Mouse (Mus musculus) liver, embryonic 16.5 days (tissue): ENCODE measurements at regions not wholly inside any gene's neighbourhood (a gene's known extent, or its start where the extent isn't known, plus 50 kb on each side); places are given as distances from the start of the nearest gene placed in this dataset.

ENCODE experiments used
- ATAC-seq: fragments of 200-750 bp; cut with Nextera tagmentation; 2 replicates; pipeline ENCODE4 v1.8.0; 2017; ENCODE audit warnings: low read depth, mild to moderate bottlenecking, moderate number of reproducible peaks, moderate library complexity
- H3K27ac ChIP-seq: fragments of 300-500 bp; sonication (generic); 2 replicates; pipeline ENCODE4 v1.5.1; 2014; ENCODE audit warnings: mild to moderate bottlenecking, low read length
- H3K27me3 ChIP-seq: fragments of 300-500 bp; sonication (generic); 2 replicates; pipeline ENCODE4 v1.6.1; 2014; ENCODE audit warnings: low read depth, low read length, mixed read lengths; ENCODE audit not compliant: control insufficient read depth, insufficient read depth
- H3K36me3 ChIP-seq: fragments of 300-500 bp; sonication (generic); 2 replicates; pipeline ENCODE4 v1.6.1; 2014; ENCODE audit warnings: mild to moderate bottlenecking; ENCODE audit not compliant: control insufficient read depth, insufficient read depth
- H3K4me1 ChIP-seq: fragments of 300-500 bp; sonication (generic); 2 replicates; pipeline ENCODE4 v1.6.1; 2014; ENCODE audit warnings: low read depth, low read length, mixed read lengths; ENCODE audit not compliant: control insufficient read depth
- H3K4me2 ChIP-seq: fragments of 300-500 bp; sonication (generic); 2 replicates; pipeline ENCODE4 v1.6.1; 2014; ENCODE audit warnings: low read depth, low read length, mixed read lengths
- H3K4me3 ChIP-seq: fragments of 300-500 bp; sonication (generic); 2 replicates; pipeline ENCODE4 v1.5.1; 2014; ENCODE audit warnings: low read depth, mild to moderate bottlenecking, low read length
- H3K9ac ChIP-seq: fragments of 300-500 bp; sonication (generic); 2 replicates; pipeline ENCODE4 v1.6.1; 2014; ENCODE audit warnings: low read depth, low read length
- H3K9me3 ChIP-seq: fragments of 300-500 bp; sonication (generic); replicated peaks from 2 replicates; pipeline ENCODE4 v1.6.1; 2016; ENCODE audit warnings: low read length; ENCODE audit not compliant: control insufficient read depth
- WGBS: fragments of 180-500 bp; shearing (Covaris S2); extraction: QIAGEN DNeasy Blood & Tissue Kit; methylation state at CpG from one replicate; pipeline ENCODE4 v1.1.7; 2014; ENCODE audit not compliant: insufficient replicate concordance; 5-methylcytosine and 5-hydroxymethylcytosine counted together

DNA sequence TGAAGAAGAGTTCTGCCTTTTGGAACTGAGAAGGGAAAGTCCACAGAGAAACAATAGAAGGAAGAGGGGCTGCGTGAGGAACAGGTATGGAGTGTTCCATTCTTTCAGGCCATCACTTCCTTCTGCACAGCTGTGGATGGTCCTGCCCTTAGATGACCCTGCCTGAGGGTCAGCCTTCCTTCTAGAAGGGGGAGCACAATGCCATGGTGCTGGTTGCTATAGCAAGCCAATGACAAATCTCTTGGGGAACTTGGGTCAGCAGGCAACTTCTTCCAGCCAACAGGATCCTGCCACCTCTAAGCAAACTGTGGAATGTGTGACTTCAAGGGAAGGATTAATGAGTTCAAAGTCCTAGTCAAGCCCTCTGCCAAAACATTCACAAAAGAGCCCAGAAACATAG, 329.1 kb upstream of the Pard3b start:
- Histone ChIP-seq H3K27ac (no peak overlapping the region), H3K4me2 (no peak overlapping the region), H3K9me3 (no peaks in the 10 kb centered on the region), H3K27me3 (no peaks in the 10 kb centered on the region), H3K4me1 (no peaks in the 10 kb centered on the region), H3K4me3 (no peak overlapping the region), H3K36me3 (no peaks in the 10 kb centered on the region), H3K9ac (no peak overlapping the region)
- 35% methylated on average over 1 of the region's 1 CpGs for WGBS
- no peak for ATAC-seq

DNA sequence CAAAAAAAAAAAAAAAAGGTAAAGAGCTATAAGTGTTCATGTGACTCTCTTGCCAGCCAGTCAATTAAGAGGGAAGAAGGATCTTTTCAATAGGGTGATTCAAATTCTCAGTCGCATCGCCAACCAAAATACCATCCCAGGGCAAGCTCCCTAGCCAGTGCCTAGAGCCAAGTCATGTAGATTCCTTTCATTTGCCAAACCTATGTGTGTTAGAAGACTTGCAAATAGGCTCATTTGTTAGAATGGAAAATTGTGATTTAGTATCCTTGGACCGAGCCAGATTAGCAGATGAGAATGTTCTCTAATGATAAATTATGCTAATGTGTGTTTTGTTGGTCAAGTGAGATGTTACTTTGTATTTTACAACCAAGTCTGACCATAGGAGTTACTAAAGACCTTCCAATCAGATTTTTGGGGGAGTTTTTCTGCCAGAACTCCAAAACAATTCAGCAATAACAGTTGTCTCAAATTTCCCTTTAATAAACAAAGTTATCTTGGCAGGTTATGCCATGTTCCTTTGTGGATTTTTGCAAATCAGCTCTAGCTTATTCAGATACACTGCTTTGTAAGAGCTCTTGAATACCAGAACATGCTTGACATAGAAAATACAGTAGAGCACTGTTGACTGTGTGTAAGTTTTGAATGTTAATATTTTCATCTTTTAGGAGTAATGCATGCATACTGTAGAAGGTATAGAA, 328.4 kb upstream of the Pard3b start:
- Histone ChIP-seq H3K27me3 (no peaks in the 10 kb centered on the region), H3K36me3 (no peaks in the 10 kb centered on the region), H3K9me3 (no peaks in the 10 kb centered on the region), H3K9ac (no peak overlapping the region), H3K4me3 (no peak overlapping the region), H3K4me1 (no peaks in the 10 kb centered on the region), H3K4me2 (no peak overlapping the region), H3K27ac (no peak overlapping the region)
- ATAC-seq = no peak
- WGBS = 87% methylated on average over 3 of the region's 3 CpGs

DNA sequence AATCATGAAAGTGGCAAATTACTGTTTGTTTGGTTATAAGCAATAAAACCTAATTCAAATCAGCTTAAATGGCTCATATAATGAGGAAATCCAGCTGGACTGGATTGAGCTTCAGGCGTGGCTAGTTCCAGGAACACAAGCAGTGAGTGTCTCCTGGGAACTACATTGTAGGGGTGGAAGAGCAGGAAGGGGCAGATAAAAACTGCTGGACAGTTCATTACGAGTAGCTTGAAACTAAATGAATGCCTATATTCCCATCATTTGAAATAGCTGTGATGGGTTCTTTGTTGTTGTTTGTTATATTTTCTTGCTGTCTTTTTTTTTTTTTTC, 327.9 kb upstream of the Pard3b start:
- Histone ChIP-seq H3K4me2 (no peak overlapping the region), H3K9me3 (no peaks in the 10 kb centered on the region), H3K36me3 (no peaks in the 10 kb centered on the region), H3K9ac (no peak overlapping the region), H3K4me1 (no peaks in the 10 kb centered on the region), H3K27me3 (no peaks in the 10 kb centered on the region), H3K27ac (no peak overlapping the region), H3K4me3 (no peak overlapping the region)
- ATAC-seq = no peak
- WGBS = 52% methylated on average over 2 of the region's 2 CpGs

DNA sequence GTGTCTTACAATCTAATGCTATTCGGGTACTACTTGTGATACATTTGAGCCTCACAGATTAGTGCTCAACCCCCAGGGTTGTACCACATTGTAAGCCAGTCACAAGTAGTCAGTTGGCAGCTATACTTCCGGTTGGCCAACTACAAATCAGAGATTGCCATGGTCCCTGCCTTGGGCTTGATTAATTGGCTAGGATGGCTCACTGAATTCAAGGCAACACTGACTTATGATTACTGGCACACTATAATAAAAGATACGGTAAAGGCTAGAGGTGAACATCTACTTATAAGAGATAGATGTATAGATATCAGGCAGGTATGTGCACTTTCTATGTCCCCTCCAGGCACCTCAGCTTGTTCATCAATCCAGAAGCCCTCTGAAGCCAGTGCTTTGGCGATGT, 325.4 kb upstream of the Pard3b start:
- H3K4me3 ChIP-seq = no peak overlapping the region
- WGBS = 64% methylated on average over 4 of the region's 4 CpGs
- no peak overlapping the region for H3K4me2 ChIP-seq
- H3K4me1 ChIP-seq = no peaks in the 10 kb centered on the region
- H3K27ac ChIP-seq = no peak overlapping the region
- no peaks in the 10 kb centered on the region for H3K36me3 ChIP-seq
- ATAC-seq = no peak
- no peak overlapping the region for H3K9ac ChIP-seq
- H3K27me3 ChIP-seq = no peaks in the 10 kb centered on the region
- H3K9me3 ChIP-seq = no peaks in the 10 kb centered on the region

DNA sequence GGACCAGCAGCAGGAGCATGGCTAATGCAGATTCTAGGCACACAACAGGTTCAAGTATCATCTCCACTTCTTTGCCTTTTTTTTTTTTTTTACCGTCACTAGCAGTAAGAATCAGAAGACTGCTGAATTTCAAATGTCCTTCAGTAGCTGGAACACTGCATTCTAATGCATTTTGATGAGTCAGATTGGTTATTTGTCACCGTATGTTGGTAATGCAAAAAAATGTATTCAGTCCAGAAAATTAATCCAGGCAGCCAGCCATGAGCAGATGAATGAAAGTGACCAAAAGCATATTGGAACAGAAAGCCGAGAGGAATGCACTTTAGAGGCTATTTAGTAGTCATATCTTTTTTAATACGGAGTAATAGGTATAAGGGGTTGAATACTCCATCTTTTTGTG, 322.4 kb upstream of the Pard3b start:
- Histone ChIP-seq H3K9me3 (no peaks in the 10 kb centered on the region), H3K4me2 (no peak overlapping the region), H3K36me3 (no peaks in the 10 kb centered on the region), H3K4me1 (no peaks in the 10 kb centered on the region), H3K27me3 (no peaks in the 10 kb centered on the region), H3K9ac (no peak overlapping the region), H3K4me3 (no peak overlapping the region), H3K27ac (no peak overlapping the region)
- 69% methylated on average over 4 of the region's 4 CpGs for WGBS
- ATAC-seq = no peak

DNA sequence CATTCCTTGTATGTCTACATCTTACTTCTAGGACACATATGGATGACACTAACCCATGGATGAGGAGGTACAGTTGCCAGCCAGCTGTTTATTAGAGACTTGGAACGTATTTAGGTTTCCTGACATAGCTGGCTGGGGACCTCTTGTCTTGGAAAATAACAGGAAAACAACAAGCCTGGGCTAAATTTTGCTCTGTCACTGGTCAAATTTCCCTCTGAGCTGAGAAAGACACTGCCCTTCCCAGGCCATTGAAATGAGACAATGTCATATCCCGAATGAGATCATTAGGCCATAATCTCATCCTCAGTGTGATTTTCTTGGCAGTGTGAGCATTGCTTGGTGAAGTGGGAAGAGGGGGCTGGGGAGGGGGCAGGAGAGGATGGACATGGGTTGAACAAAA, 321.9 kb upstream of the Pard3b start:
- ATAC-seq = no peak

DNA sequence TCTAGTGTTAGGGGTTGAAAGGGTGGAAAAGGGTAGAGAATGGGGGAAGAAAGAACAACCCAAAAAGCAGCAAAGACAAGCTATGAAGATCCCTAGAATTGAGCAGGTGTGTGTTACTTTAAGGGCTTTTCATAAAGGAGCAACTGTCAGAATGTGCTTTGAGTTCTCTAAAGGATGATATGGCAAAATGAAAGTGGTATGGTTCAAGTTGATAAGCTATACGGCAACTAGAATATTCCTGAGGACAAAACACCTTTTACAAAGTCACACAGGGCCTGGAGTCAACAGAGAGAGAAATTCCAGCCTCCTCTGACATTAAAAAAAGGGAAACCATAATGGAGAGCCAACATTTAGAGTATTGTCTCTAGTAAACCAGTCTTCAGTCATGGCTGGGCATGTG, 320.6 kb upstream of the Pard3b start:
- ATAC-seq = no peak
- H3K36me3 ChIP-seq = no peaks in the 10 kb centered on the region
- H3K9ac ChIP-seq = no peak overlapping the region
- H3K27ac ChIP-seq = no peak overlapping the region
- no peaks in the 10 kb centered on the region for H3K4me1 ChIP-seq
- no peak overlapping the region for H3K4me3 ChIP-seq
- H3K9me3 ChIP-seq = no peaks in the 10 kb centered on the region
- WGBS = 27% methylated on average over 1 of the region's 1 CpGs
- no peak overlapping the region for H3K4me2 ChIP-seq
- no peaks in the 10 kb centered on the region for H3K27me3 ChIP-seq

More for the DNA sequence above, 321.9 kb upstream of the Pard3b start:
- no peaks in the 10 kb centered on the region for H3K27me3 ChIP-seq
- no peak overlapping the region for H3K4me3 ChIP-seq
- H3K4me1 ChIP-seq = no peaks in the 10 kb centered on the region
- no peak overlapping the region for H3K9ac ChIP-seq
- 59% methylated on average over 2 of the region's 2 CpGs for WGBS
- H3K27ac ChIP-seq = no peak overlapping the region
- H3K36me3 ChIP-seq = no peaks in the 10 kb centered on the region
- no peaks in the 10 kb centered on the region for H3K9me3 ChIP-seq
- H3K4me2 ChIP-seq = no peak overlapping the region

DNA sequence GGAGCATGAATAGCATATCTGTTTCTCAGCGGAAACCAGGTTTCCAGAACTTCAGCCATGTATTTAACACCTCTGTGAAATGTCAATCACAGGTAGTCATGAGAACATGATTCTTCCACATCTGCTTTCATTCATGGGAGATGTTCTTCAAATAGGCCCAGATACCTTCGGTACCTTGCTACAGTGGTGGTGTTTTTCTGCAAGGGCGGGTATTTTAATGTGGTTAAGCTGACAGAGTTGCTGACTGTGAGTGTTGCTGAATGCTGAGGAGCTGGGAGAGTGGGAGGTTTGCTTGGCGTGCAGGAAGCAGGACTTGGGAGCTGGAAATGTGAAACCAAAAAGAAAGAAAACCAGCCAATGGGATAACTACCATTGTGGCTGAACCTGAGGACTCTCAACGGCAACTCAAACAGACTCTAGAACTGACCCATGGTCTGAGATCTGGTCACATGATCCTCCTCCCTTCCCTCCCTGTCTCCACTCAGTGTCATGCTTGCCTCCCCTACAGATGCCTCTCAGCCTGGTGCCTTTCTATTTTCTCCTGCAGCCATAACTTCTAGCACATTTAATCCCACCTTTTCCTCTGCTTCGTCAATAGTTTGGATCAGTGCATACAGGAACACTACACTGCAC, 317.0 kb upstream of the Pard3b start:
- H3K4me1 ChIP-seq = no peaks in the 10 kb centered on the region
- H3K27ac ChIP-seq = no peak overlapping the region
- no peaks in the 10 kb centered on the region for H3K9me3 ChIP-seq
- no peaks in the 10 kb centered on the region for H3K27me3 ChIP-seq
- no peak for ATAC-seq
- no peak overlapping the region for H3K4me3 ChIP-seq
- no peaks in the 10 kb centered on the region for H3K36me3 ChIP-seq
- H3K9ac ChIP-seq = no peak overlapping the region
- WGBS = 54% methylated on average over 6 of the region's 6 CpGs
- no peak overlapping the region for H3K4me2 ChIP-seq

DNA sequence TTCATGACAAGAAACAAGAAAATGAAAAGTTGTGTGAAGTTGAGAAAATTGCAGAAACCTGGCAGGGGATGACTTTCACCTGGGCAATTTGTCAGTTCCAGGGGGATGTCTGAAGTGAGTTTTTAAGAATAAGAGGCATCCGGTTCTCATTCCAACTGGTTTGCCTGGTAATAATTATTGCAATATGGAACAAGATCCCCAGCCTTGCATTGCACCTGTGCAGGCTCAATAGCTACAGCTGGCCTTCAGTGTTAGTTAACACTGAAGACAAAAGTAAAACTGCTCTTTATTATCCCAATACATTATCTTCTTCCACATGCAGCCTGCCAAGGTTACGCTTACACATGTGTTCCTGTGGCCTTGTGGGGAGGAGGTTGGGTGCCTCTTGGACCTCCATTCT, 307.2 kb upstream of the Pard3b start:
- no peak for ATAC-seq
- Histone ChIP-seq H3K27me3 (no peaks in the 10 kb centered on the region), H3K36me3 (no peaks in the 10 kb centered on the region), H3K9me3 (no peaks in the 10 kb centered on the region), H3K4me1 (no peaks in the 10 kb centered on the region), H3K4me2 (no peak overlapping the region), H3K4me3 (no peak overlapping the region), H3K9ac (no peak overlapping the region), H3K27ac (no peak overlapping the region)
- 70% methylated on average over 2 of the region's 2 CpGs for WGBS
